27 mouse cellular contexts compared by ENCODE assay signal in genomic region chr15:77138282-77138681, GRCm38 (mm10).
DNase-seq lines count a peak whose midpoint lies in the region; ATAC-seq and TF ChIP-seq lines count a peak whose summit lies in the region.
"Had no signal": no experiment of that assay in that cellular context is flagged by ENCODE, and none has a peak within 500 bp of the region (broad histone marks: within the 10 kb centered on the region; RNA-seq: fewer than 3 reads in every experiment).

No protein-coding gene starts in this region.

- no peak for TF ChIP-seq POLR2A in cerebellum, adult 2 months (IDR thresholded peaks at IDR 0.05; ENCODE audit: borderline replicate concordance, insufficient read depth, low read length)

- H3K4me3 ChIP-seq in cerebellum, adult 2 months (replicated peaks; ENCODE audit: insufficient read depth, low read depth, low read length), result no peak overlapping the region
- H3K4me3 ChIP-seq in heart, postnatal 0 days (ENCODE audit: low read depth, low read length), result no peak overlapping the region
- H3K4me3 ChIP-seq in layer of hippocampus, adult 2 months, result no peak overlapping the region
- no peak overlapping the region for H3K4me3 ChIP-seq in neural tube, embryonic 13.5 days
- no peak overlapping the region for H3K4me3 ChIP-seq in neural tube, embryonic 15.5 days (replicated peaks)
- H3K4me3 ChIP-seq: embryonic facial prominence, embryonic 12.5 days; hindbrain, embryonic 10.5 days; liver, embryonic 13.5 days; lung, embryonic 15.5 days; midbrain, embryonic 10.5 days; stomach, embryonic 15.5 days had no signal

- no peaks in the 10 kb centered on the region for H3K27me3 ChIP-seq in cerebellum, adult 2 months (ENCODE audit: control insufficient read depth, insufficient read depth, low read length)
- H3K27me3 ChIP-seq in heart, postnatal 0 days (ENCODE audit: control insufficient read depth, insufficient read depth, low read length), result no peaks in the 10 kb centered on the region
- no peaks in the 10 kb centered on the region for H3K27me3 ChIP-seq in neural tube, embryonic 13.5 days
- H3K27me3 ChIP-seq in neural tube, embryonic 15.5 days (replicated peaks), result no peaks in the 10 kb centered on the region
- H3K27me3 ChIP-seq: embryonic facial prominence, embryonic 12.5 days; liver, embryonic 13.5 days; lung, embryonic 15.5 days; stomach, embryonic 15.5 days had no signal

- TF ChIP-seq CTCF in cerebellum, adult 2 months (IDR thresholded peaks at IDR 0.05; ENCODE audit: borderline replicate concordance, insufficient read depth, low read depth, low read length), result no peak
- TF ChIP-seq CTCF in heart, postnatal 0 days (IDR thresholded peaks at IDR 0.05; ENCODE audit: low read depth), result no peak
- TF ChIP-seq CTCF in layer of hippocampus, adult 2 months (conservative IDR thresholded peaks at IDR 0.05), result peak; percentile 22; the same call in 1 of the 2 replicates

- H3K4me1 ChIP-seq in cerebellum, adult 2 months (ENCODE audit: control insufficient read depth, insufficient read depth, low read length), result peaks cover 15% of the 10 kb centered on the region
- 0 out of 2 replicates have a peak, but pooled peaks cover 3% of the 10 kb centered on the region for H3K4me1 ChIP-seq in heart, postnatal 0 days (ENCODE audit: control insufficient read depth, insufficient read depth)
- peaks cover 55% of the 10 kb centered on the region for H3K4me1 ChIP-seq in neural tube, embryonic 13.5 days (replicated peaks)
- peaks cover 43% of the 10 kb centered on the region for H3K4me1 ChIP-seq in neural tube, embryonic 15.5 days

- no peak for DNase-seq in cerebellum, adult 2 months
- DNase-seq in cerebellum, adult 8-10 months, result no peak
- DNase-seq in heart, postnatal 0 days (ENCODE audit: low spot score), result no peak
- no peak for DNase-seq in heart, adult 11 months
- no peak for DNase-seq in layer of hippocampus, adult 2 months (ENCODE audit: low spot score in 2 of 2)
- no peak for DNase-seq in layer of hippocampus, adult 9-11 months
- DNase-seq: adrenal gland, adult 2 months; adrenal gland, postnatal 36 days; cerebellum, adult 9-10 months; cerebellum, postnatal 36 days; heart, postnatal 10 days; kidney, adult 9 months; kidney, postnatal 4 days; liver, embryonic 13.5 days; retina, postnatal 1 day; right cerebral cortex, postnatal 14 days; thymus, postnatal 14 days had no signal

- ATAC-seq in heart, postnatal 0 days (ENCODE audit: insufficient read depth, low read depth), result no peak
- ATAC-seq in neural tube, embryonic 13.5 days (ENCODE audit: low read depth), result no peak
- ATAC-seq in neural tube, embryonic 15.5 days (ENCODE audit: low FRiP score), result no peak
- ATAC-seq: activated CD4-positive, CD25-positive, alpha-beta regulatory T cell, adult 4 months; forebrain, embryonic 14.5 days; intestine, postnatal 0 days had no signal

- H3K9me3 ChIP-seq in heart, postnatal 0 days (replicated peaks; ENCODE audit: control insufficient read depth, low read length), result no peaks in the 10 kb centered on the region
- H3K9me3 ChIP-seq in neural tube, embryonic 13.5 days, result no peaks in the 10 kb centered on the region
- no peaks in the 10 kb centered on the region for H3K9me3 ChIP-seq in neural tube, embryonic 15.5 days (replicated peaks)
- H3K9me3 ChIP-seq: liver, embryonic 13.5 days; lung, embryonic 15.5 days; stomach, embryonic 15.5 days had no signal

- H3K36me3 ChIP-seq in heart, postnatal 0 days (replicated peaks; ENCODE audit: control insufficient read depth, insufficient read depth, low read length), result peaks cover 26% of the 10 kb centered on the region
- H3K36me3 ChIP-seq in neural tube, embryonic 13.5 days, result peaks cover 17% of the 10 kb centered on the region
- peaks cover 3% of the 10 kb centered on the region; the same call in 1 of the 2 replicates for H3K36me3 ChIP-seq in neural tube, embryonic 15.5 days

- WGBS in cerebellum, adult 2 months, result 38% methylated on average over 5 of the region's 5 CpGs
- WGBS in heart, postnatal 0 days, result 50% methylated on average over 5 of the region's 5 CpGs
- 65% methylated on average over 5 of the region's 5 CpGs for WGBS in neural tube, embryonic 13.5 days
- 49% methylated on average over 5 of the region's 5 CpGs for WGBS in neural tube, embryonic 15.5 days

- H3K27ac ChIP-seq in cerebellum, adult 2 months (ENCODE audit: insufficient read depth, low read length), result peak overlapping the region; percentile 16; the same call in 1 of the 2 replicates
- 0 out of 2 replicates have a peak overlapping the region, but pooled peaks have one; percentile 12 for H3K27ac ChIP-seq in heart, postnatal 0 days (ENCODE audit: low read depth)
- H3K27ac ChIP-seq in layer of hippocampus, adult 2 months, result peak overlapping the region; percentile 41; the same call in 1 of the 2 replicates
- peak overlapping the region; percentile 24 for H3K27ac ChIP-seq in neural tube, embryonic 13.5 days (replicated peaks)
- no peak overlapping the region for H3K27ac ChIP-seq in neural tube, embryonic 15.5 days (replicated peaks)
- H3K27ac ChIP-seq: embryonic facial prominence, embryonic 12.5 days; hindbrain, embryonic 10.5 days; liver, embryonic 13.5 days; lung, embryonic 15.5 days; midbrain, embryonic 10.5 days; stomach, embryonic 15.5 days had no signal

- no peak for TF ChIP-seq EP300 in heart, postnatal 0 days (IDR thresholded peaks at IDR 0.05; ENCODE audit: low read depth)

- H3K9ac ChIP-seq in heart, postnatal 0 days (replicated peaks; ENCODE audit: low read depth, low read length), result no peak overlapping the region
- H3K9ac ChIP-seq in neural tube, embryonic 13.5 days, result no peak overlapping the region
- H3K9ac ChIP-seq in neural tube, embryonic 15.5 days (replicated peaks), result no peak overlapping the region
- H3K9ac ChIP-seq: embryonic facial prominence, embryonic 12.5 days; liver, embryonic 13.5 days; lung, embryonic 15.5 days; stomach, embryonic 15.5 days had no signal

- H3K4me2 ChIP-seq in heart, postnatal 0 days (ENCODE audit: low read depth, low read length), result no peak overlapping the region
- H3K4me2 ChIP-seq in neural tube, embryonic 13.5 days, result no peak overlapping the region
- H3K4me2 ChIP-seq in neural tube, embryonic 15.5 days, result no peak overlapping the region; the same call in 1 of the 2 replicates
- H3K4me2 ChIP-seq: embryonic facial prominence, embryonic 12.5 days; liver, embryonic 13.5 days; lung, embryonic 15.5 days; stomach, embryonic 15.5 days had no signal
